Mouse (Mus musculus): Measurements from ENCODE around the gene Phf11d.
"Not testable (repeated sequence)": the region's sequence is repeated elsewhere in the genome, so short reads cannot be mapped to it uniquely, and the experiment has no call there.

The Phf11d gene

DNA sequence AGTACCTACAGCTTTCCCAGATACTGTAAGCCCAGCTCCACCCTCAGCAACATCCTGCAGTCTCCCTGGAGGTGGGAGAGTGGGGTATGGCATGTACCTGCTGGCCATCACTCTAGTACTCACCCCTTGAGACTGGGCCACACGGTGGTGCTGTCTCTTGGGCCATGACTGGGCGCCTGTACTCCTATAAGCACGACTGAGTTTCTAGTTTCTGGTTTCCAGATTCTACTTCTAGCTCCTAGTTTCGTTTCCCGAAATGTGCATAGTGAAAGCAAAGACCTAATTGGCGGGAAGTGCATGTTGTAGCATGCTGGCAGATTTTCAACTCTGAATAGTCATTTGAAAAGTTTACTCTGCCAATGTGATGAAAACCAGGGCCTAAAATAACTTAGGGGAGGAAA is at the start of gene Phf11d:
Phf11d (minus strand) TSS at position 227 of the 401 bp plus-strand sequence.
- DNase-seq (ENCODE audit: low spot score): no peak

DNA sequence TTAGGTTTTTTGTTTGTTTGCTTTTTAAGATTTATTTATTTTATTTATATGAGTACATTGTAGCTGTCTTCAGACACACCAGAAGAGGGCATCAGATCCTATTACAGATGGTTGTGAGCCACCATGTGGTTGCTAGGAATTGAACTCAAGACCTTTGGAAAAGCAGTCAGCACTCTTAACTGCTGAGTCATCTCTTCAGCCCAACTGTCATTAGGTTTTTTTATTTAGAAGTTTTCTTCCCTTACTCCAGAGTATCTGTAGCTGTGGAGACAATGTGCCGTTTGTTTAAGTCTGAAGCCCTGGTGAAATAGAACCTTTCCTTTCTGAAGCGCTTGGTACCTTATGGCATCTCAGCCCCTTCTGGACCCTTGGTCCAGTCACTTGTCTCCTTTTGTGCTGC is 49.7 kb upstream of the Phf11d start:
- DNase-seq (ENCODE audit: low spot score): not testable (repeated sequence)

DNA sequence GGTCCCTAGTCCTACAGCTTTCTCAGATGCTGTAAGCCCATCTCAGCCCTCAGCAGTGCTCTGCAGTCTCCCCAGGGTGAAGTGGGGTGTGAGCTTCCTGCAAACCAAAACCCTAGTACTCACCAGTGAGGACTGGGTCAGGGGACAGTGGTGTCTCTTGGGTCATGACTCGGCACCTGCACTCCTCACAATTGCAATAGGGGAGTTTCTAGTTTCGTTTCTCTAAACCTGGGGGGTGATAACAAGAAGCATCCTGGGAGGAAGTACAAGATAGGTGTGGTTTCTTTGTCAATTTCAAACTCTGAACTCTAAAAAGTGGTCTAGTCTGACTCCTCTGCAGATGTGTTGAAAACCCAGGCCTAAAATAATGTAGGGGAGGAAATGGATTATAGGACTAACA is 31.7 kb upstream of the Phf11d start:
- no peak for DNase-seq (ENCODE audit: low spot score)

DNA sequence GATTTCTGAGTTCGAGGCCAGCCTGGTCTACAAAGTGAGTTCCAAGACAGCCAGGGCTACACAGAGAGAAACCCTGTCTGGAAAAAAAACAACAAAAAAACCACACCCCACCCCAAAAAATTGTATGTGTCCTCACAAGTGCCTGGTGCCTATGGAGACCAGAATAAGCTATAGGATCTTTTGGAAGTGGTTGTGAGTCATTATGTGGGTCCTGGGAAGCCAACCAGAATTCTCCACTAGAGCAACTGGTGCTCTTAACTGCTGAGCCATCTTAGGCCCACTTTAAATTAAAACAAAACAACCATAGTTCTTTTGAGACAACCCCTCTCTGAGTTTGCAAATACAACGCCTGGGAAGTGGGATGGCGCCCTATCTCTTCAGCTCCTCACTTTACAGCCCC is 30.0 kb upstream of the Phf11d start, which contains the start of gene Phf11c:
Phf11c (minus strand) TSS at position 101 of the 400 bp plus-strand sequence.
- no peak for DNase-seq (ENCODE audit: low spot score)

DNA sequence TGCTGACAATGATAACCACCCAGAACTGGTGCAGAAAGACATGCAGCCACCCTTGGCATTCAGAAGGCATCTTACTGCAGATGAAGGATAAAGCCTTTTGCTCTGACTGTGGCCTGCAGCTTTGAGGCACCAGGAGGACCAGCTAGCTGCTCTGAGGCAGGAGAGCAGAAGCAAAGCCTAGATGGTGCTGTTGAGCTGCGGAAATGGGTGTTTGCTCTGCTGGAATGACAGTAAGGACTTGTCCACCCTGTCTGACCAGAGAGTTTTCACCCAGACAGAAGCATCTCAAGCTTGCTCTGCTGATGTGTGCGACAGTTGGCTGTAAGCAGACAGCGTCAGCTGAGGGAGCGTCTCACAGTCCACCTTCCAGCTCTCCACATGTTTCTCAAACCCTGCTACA is 24.9 kb upstream of the Phf11d start:
- not testable (repeated sequence) for DNase-seq (ENCODE audit: low spot score)

DNA sequence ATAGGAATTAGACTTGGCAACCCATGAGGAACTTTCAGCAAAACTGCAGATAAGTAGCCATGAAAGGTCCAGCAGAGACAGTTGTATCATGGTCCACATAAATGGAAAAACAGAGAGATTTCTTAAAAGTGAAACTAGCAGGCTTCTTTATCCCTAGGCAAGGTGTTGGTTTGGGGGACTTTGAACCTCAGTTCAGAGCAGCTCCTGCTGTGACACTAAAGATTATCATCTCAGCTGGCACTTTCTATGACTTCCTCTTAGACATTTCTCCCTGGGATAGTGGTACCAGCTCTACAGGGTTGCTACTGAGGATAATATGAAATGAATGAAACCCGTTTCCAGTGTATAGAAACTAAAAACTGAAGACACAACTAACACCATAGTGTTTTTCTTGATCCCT is 24.3 kb upstream of the Phf11d start:
- DNase-seq (ENCODE audit: low spot score): no peak

DNA sequence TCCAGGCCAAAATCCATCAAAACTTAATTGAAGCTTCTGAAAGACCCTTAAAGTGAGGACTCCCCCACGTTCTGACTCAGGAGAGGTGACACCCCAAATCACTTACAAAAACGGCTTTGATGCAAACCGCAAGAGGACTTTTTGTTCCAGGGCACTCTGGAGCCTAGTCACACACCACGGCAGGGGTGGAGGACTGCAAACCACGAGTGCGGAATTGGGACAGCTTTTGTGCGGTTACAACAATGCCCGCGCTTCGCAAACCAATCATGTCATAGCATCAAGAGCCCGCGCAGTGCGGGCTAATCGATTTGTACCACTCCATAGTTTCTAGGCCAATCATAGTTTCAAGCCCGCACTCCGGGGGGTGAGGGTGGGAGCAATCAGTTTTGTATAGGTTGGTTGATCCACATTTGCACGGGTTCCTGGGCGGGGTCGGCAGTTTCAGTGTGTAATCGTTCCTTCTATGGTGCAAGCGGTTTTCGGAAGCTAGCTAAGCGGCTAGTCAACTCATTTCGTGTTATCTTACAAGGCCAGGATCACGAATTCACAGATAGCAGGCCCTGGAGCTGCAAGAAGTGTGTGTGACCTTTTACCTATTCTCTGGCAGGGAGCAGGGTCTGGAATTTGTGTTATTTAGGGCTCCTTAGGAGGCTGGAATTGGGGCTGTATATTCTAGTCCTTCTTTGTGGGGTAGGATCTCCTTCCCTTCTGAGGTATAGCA is 5.2 kb upstream of the Phf11d start:
- no peak for DNase-seq (ENCODE audit: low spot score)

DNA sequence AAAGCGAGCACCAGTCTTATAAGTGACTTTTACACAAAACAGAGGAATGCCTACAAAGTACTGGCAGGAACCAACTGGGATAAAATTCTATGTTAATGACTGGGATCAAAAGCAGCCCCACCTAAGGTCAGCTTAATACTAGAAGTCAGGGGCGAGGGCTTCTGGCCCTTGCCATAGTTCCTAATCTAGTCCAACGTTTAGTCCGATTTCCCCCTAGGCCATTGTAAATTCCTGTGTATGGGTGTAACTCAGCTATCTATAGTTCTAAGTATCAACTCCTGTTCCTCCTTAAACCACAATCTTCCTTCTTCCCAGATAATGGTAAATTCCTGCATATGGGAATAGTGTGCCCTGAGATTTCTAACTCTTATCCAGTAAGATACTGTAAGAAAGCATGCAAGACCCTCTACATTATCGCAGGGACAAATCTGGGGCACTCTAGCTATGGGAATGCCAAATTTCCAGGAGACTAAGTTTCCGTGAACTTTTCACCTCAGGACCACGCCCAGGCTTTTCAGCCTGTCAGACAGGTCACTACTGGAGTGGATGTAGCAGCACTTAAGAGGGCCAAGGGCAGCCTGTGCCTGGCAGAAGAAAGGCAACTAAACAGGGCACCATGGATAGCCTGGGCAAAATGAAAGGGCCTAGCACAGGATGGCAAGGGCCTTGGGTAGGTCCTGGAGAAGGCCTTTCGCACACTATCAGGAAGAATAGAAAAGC is 1.3 kb upstream of the Phf11d start:
- DNase-seq (ENCODE audit: low spot score): no peak

DNA sequence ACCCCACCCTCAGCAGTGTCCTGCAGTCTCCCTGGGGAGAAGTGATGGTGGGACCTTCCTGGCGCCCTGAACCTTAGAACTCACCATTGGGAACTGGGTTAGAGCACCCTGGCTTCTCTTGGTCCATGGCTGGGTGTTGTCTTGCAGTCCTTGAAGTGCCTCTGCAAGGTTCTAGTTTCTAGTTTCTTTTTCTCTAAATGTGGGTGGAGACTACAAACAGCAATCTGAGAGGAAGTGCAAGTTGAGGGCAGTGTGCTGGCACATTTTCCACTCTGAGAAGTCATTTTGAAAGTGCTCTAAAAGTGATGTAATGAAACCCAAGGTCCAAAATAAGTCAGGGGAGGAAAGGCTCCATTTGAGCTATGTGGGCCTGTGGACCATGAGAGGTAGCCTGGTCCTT is 24.1 kb downstream of the Phf11d start, which contains the start of gene Phf11b:
Phf11b (minus strand) TSS at position 163 of the 400 bp plus-strand sequence.
- not testable (repeated sequence) for DNase-seq (ENCODE audit: low spot score)

DNA sequence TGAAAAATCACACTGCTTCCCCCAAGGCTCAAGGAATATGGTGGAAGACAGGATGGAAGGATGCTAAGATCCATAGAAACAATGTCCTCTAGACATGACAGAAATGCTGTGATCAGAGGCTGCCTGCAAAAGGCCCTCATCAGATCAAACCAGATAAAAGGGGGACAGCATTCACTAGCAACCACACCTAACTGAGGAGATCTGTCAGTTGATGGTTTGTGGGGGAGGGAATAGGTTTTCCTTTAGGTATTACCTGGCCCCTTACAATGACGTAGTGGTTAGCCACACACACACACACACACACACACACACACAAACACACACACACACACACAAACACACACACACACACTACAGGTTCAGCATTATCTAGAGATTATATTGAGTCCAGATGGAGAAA is 25.7 kb downstream of the Phf11d start:
- no peak for DNase-seq (ENCODE audit: low spot score)

DNA sequence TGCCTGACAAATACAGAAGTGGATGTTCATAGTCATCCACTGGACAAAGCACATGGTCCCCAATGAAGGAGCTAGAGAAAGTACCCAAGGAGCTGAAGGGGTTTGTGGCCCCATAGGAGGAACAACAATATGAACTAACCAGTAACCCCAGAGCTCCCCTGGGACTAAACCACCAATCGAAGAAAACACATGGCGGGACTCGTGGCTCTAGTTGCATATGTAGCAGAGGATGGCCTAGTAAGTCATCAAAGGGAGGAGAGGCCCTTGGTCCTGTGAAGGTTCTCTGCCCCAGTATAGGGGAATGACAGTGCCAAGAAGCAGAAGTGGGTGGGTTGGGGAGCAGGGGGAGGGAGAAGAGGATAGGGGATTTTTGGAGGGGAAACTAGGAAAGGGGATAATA is 29.2 kb downstream of the Phf11d start:
- not testable (repeated sequence) for DNase-seq (ENCODE audit: low spot score)

DNA sequence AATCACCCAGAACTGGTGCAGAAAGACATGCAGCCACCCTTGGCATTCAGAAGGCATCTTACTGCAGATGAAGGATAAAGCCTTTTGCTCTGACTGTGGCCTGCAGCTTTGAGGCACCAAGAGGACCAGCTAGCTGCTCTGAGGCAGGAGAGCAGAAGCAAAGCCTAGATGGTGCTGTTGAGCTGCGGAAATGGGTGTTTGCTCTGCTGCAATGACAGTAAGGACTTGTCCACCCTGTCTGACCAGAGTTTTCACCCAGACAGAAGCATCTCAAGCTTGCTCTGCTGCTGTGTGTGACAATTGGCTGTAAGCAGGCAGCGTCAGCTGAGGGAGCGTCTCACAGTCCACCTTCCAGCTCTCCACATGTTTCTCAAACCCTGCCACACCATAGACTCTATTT is 34.8 kb downstream of the Phf11d start:
- not testable (repeated sequence) for DNase-seq (ENCODE audit: low spot score)

DNA sequence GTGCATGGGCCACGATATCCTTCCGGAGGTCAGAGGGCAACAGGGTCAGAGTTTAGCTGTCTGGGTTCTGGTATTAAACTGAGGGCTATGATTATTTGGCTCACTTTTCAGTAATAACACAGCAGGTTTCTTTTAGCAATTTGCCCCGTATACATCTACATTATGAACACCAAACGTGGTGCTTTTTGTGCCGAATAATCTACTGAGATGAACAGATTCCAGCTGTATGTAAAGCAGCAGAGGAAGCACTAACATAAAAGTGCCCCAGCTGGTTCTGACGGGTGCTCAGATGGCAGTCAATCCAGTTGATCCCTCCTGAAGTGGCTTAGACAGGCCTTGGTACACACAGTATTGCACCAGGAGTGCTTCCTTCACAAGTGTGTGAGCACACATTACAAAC is 45.3 kb downstream of the Phf11d start:
- DNase-seq (ENCODE audit: low spot score): not testable (repeated sequence)

DNA sequence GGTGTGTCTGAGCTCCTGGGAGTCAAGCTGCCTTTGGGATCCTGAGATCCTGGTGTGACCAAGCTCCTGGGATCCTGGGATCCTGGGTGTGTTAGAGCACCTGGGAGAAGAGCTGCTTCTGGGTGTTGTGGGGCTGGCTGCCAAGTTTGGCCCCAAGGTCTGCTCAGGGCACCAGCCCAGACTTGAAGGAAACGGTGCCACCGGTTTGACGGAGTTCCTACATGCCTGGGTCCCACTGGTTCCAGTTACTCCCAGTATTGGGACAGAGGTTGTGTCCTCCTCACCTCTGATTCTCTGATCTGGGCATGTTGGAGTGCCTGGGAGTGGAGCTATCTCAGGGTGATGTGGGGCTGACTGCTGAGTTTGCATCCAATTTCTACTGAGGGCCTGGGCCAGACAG is 46.2 kb downstream of the Phf11d start:
- DNase-seq (ENCODE audit: low spot score): not testable (repeated sequence)

Measured in ovary, adult 18-20 months (tissue).